Mouse (Mus musculus) neural tube, embryonic 13.5 days (tissue): ENCODE data around the gene Glyctk. TPM values are rescaled to one million over a fixed set of nuclear protein-coding genes. Genes with fewer than 3 reads are reported as not detected.

Experiments used
- ATAC-seq: fragments of 200-750 bp; cut with Nextera tagmentation; 2 replicates; pipeline ENCODE4 v1.8.0; 2017; ENCODE audit warnings: low read depth, mild to moderate bottlenecking, moderate TSS enrichment, moderate library complexity
- H3K27ac ChIP-seq: fragments of 300-500 bp; sonication (generic); replicated peaks from 2 replicates; pipeline ENCODE4 v1.5.1; 2015; ENCODE audit warnings: moderate library complexity, mild to moderate bottlenecking, inconsistent platforms
- H3K27me3 ChIP-seq: fragments of 300-500 bp; sonication (generic); 2 replicates; pipeline ENCODE4 v1.6.1; 2015; ENCODE audit warnings: mild to moderate bottlenecking, inconsistent platforms
- H3K36me3 ChIP-seq: fragments of 300-500 bp; sonication (generic); 2 replicates; pipeline ENCODE4 v1.6.1; 2015; ENCODE audit warnings: mild to moderate bottlenecking, inconsistent platforms
- H3K4me1 ChIP-seq: fragments of 300-500 bp; sonication (generic); replicated peaks from 2 replicates; pipeline ENCODE4 v1.6.1; 2015; ENCODE audit warnings: inconsistent platforms
- H3K4me2 ChIP-seq: fragments of 300-500 bp; sonication (generic); 2 replicates; pipeline ENCODE4 v1.6.1; 2015; ENCODE audit warnings: inconsistent platforms, mild to moderate bottlenecking, moderate library complexity
- H3K4me3 ChIP-seq: fragments of 300-500 bp; sonication (generic); 2 replicates; pipeline ENCODE4 v1.5.1; 2015; ENCODE audit warnings: mild to moderate bottlenecking, inconsistent platforms
- H3K9ac ChIP-seq: fragments of 300-500 bp; sonication (generic); 2 replicates; pipeline ENCODE4 v1.6.1; 2015; ENCODE audit warnings: moderate library complexity, mild to moderate bottlenecking, inconsistent platforms
- H3K9me3 ChIP-seq: fragments of 300-500 bp; sonication (generic); 2 replicates; pipeline ENCODE4 v1.6.1; 2016; ENCODE audit warnings: inconsistent platforms
- WGBS: fragments of 180-500 bp; shearing (Covaris S2); methylation state at CpG from one replicate; pipeline ENCODE4 v1.1.7; 2015; 5-methylcytosine and 5-hydroxymethylcytosine counted together
- polyA plus RNA-seq: library from polyadenylated mRNA; unstranded; fragments of >200 nt; fragmentation: Nextera tagmentation; extraction: Ambion mirVana; gene quantifications from 2 replicates; pipeline ENCODE4 v1.2.1, GENCODE M21; 2015

Glyctk gene
- 4.9 and 5.1 TPM in 2 replicates for polyA plus RNA-seq

DNA sequence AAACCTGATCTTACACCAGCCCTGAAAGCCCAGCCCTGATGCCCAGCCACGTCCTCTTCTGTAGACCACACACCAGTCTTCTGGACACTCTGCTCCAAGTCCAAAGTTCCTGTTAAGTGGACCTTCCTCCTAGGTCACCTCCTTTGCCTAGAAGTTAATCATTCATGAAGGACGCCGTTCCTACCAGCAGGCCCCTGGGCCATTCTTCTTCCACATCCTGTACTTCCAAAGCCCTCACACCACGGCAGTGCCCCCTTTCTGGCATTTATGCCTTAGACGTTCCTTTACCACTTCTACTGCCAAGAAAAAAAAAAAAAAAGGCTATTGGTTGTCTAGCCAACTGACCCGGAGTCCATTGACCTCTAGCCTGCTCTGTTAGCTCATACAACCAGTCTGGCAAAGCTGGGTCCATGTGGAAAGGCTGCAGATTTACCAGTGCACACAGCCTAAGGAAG lies at the start of gene Glyctk:
Gene Glyctk (minus strand): TSS at position 102 of the 455 bp plus-strand sequence.
- H3K9me3 ChIP-seq = no peaks in the 10 kb centered on the region
- peaks cover 37% of the 10 kb centered on the region for H3K4me1 ChIP-seq
- ATAC-seq = no peak
- H3K36me3 ChIP-seq = peaks cover 13% of the 10 kb centered on the region
- H3K27me3 ChIP-seq = no peaks in the 10 kb centered on the region
- 78% methylated on average over 6 of the region's 6 CpGs for WGBS
- peak within 1 kb of the TSS; percentile 46; the same call in 1 of the 2 replicates for H3K27ac ChIP-seq
- no peak within 1 kb of the TSS for H3K9ac ChIP-seq
- H3K4me2 ChIP-seq = no peak within 1 kb of the TSS
- no peak within 1 kb of the TSS for H3K4me3 ChIP-seq

- Histone ChIP-seq H3K4me3 (no peak overlapping the region), H3K36me3 (peaks cover 17% of the 10 kb centered on the region; the same call in 1 of the 2 replicates), H3K4me2 (no peak overlapping the region), H3K9me3 (no peaks in the 10 kb centered on the region), H3K27me3 (no peaks in the 10 kb centered on the region), H3K27ac (no peak overlapping the region), H3K9ac (no peak overlapping the region), H3K4me1 (peaks cover 54% of the 10 kb centered on the region)
- no peak for ATAC-seq
- 80% methylated on average over 2 of the region's 2 CpGs for WGBS
Observed at GRCm38 (mm10) chr9:106206515-106206914, 48.6 kb upstream of the Glyctk start.

DNA sequence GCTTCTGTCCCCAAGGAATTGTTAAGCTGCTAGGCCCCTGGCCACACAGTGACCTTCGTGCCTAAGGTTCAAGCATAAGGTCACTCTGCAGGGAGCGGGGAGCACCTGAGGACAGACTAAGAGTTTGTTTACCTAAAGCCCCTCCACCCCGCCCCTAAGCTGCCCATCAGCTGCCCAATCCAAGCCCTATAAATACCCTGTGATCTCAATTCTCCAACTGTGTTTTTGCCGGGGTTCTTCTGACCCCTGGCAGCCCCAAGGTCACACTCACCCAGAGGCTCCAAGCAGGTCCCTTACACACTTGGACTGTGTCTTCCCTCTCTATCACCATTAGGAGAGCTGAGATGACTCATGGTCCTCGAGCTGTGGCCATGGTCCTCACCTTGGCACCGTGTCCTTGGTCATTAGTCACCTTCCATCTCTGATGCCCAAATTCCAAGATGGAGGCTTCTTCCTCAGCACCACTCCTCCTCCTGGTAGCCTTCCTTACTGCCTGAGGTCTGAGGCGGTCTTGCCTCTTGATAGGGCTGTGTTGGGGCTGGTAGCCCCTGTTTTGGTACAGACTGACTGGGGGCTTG lies 47.9 kb upstream of the Glyctk start:
- Histone ChIP-seq H3K27ac (no peak overlapping the region), H3K36me3 (peaks cover 17% of the 10 kb centered on the region; the same call in 1 of the 2 replicates), H3K4me1 (peaks cover 47% of the 10 kb centered on the region), H3K27me3 (no peaks in the 10 kb centered on the region), H3K4me3 (no peak overlapping the region), H3K4me2 (no peak overlapping the region), H3K9ac (no peak overlapping the region), H3K9me3 (no peaks in the 10 kb centered on the region)
- 80% methylated on average over 7 of the region's 7 CpGs for WGBS
- no peak for ATAC-seq

DNA sequence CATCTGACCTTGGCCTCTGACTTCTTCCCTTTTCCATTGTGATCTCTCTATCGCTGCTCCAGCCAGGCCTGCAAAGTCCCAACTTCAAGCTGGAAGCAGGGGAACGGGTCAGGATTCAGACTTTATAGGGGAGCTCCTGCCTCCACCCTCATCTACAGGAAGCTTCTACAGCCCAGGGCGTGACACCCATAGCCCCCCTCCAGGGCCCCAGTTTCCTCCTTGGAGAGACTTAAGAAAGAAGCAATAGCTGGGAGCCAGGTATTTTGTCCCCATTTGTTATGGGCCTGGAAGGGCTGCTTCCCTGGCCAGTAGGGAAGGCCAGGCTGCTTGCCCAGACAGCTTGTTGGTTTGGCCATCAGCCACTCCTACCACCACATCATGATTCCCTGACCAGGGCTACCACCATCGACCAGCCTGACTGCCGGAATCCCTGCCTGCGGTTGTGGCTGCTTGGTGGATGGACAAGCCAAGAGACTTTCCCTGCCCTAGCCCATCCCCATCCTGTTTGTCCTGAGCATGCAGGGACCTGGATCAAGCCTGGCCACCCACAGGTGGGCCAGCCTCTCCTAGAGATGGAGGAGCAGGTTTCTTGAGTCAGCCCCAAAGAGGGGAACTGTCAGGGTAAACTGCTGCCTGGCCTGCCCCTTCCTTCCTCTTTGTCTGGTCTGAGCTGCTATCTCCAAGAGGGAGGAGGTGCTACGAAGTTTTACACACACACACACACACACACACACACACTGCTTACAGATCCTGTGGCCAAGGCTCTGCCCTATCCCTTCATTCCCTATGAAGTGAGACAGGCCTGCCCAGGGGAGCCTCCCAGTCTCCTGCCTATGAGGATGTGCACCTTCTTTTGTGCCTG lies 46.3 kb upstream of the Glyctk start:
- H3K36me3 ChIP-seq = peaks cover 13% of the 10 kb centered on the region; the same call in 1 of the 2 replicates
- no peaks in the 10 kb centered on the region for H3K27me3 ChIP-seq
- ATAC-seq = no peak
- no peak overlapping the region; the same call in 1 of the 2 replicates for H3K27ac ChIP-seq
- H3K4me2 ChIP-seq = peak overlapping the region; percentile 77
- H3K4me3 ChIP-seq = peak overlapping the region; percentile 71
- H3K4me1 ChIP-seq = peaks cover 55% of the 10 kb centered on the region
- H3K9me3 ChIP-seq = no peaks in the 10 kb centered on the region
- H3K9ac ChIP-seq = peak overlapping the region; percentile 86
- 76% methylated on average over 7 of the region's 7 CpGs for WGBS

- H3K27me3 ChIP-seq = no peaks in the 10 kb centered on the region
- H3K36me3 ChIP-seq = 0 out of 2 replicates have a peak, but pooled peaks cover 2% of the 10 kb centered on the region
- peaks cover 59% of the 10 kb centered on the region for H3K4me1 ChIP-seq
- H3K4me2 ChIP-seq = peak within 1 kb of the TSS; percentile 77
- WGBS = under 1% methylated on average over 61 of the region's 61 CpGs
- peak within 1 kb of the TSS; percentile 79 for H3K27ac ChIP-seq
- peak within 1 kb of the TSS; percentile 86 for H3K9ac ChIP-seq
- peak within 1 kb of the TSS; percentile 71 for H3K4me3 ChIP-seq
- no peaks in the 10 kb centered on the region for H3K9me3 ChIP-seq
- peak; percentile 82 for ATAC-seq
Observed at GRCm38 (mm10) chr9:106202819-106203636, 45.1 kb upstream of the Glyctk start, which contains the start of gene Twf2. Twf2 (plus strand) TSS chr9:106203108.

- 82% methylated on average over 3 of the region's 3 CpGs for WGBS
Observed at GRCm38 (mm10) chr9:106201895-106202294, 44.0 kb upstream of the Glyctk start.

GRCm38 (mm10) chr9:106199535-106200272 lies 41.8 kb upstream of the Glyctk start, which contains the start of gene Ppm1m:
Ppm1m (minus strand) TSS chr9:106199746.
- Histone ChIP-seq H3K4me2 (peak within 1 kb of the TSS; percentile 65), H3K9ac (peak within 1 kb of the TSS; percentile 78), H3K9me3 (no peaks in the 10 kb centered on the region), H3K4me1 (peaks cover 43% of the 10 kb centered on the region), H3K4me3 (peak within 1 kb of the TSS; percentile 53), H3K36me3 (no peaks in the 10 kb centered on the region; the same call in 1 of the 2 replicates), H3K27me3 (no peaks in the 10 kb centered on the region), H3K27ac (no peak within 1 kb of the TSS)
- 42% methylated on average over 18 of the region's 18 CpGs for WGBS
- ATAC-seq = no peak; the same call in 1 of the 2 replicates

More at GRCm38 (mm10) chr9:106201895-106202294, 44.0 kb upstream of the Glyctk start:
- H3K4me2 ChIP-seq = peak overlapping the region; percentile 77; the same call in 1 of the 2 replicates
- H3K27ac ChIP-seq = no peak overlapping the region
- no peaks in the 10 kb centered on the region for H3K36me3 ChIP-seq
- peaks cover 56% of the 10 kb centered on the region for H3K4me1 ChIP-seq
- H3K27me3 ChIP-seq = no peaks in the 10 kb centered on the region
- ATAC-seq = no peak
- H3K9ac ChIP-seq = peak overlapping the region; percentile 86; the same call in 1 of the 2 replicates
- no peaks in the 10 kb centered on the region for H3K9me3 ChIP-seq
- peak overlapping the region; percentile 71; the same call in 1 of the 2 replicates for H3K4me3 ChIP-seq

- peak overlapping the region; percentile 53 for H3K4me3 ChIP-seq
- H3K36me3 ChIP-seq = no peaks in the 10 kb centered on the region; the same call in 1 of the 2 replicates
- H3K9me3 ChIP-seq = no peaks in the 10 kb centered on the region
- peaks cover 36% of the 10 kb centered on the region for H3K4me1 ChIP-seq
- H3K27me3 ChIP-seq = no peaks in the 10 kb centered on the region
- H3K27ac ChIP-seq = no peak overlapping the region
- H3K9ac ChIP-seq = peak overlapping the region; percentile 78
- under 1% methylated on average over 45 of the region's 51 CpGs for WGBS
- H3K4me2 ChIP-seq = peak overlapping the region; percentile 65
- peak; percentile 6; the same call in 1 of the 2 replicates for ATAC-seq
Observed at GRCm38 (mm10) chr9:106198962-106199458, 41.1 kb upstream of the Glyctk start.

GRCm38 (mm10) chr9:106197732-106198131 lies 39.8 kb upstream of the Glyctk start:
- WGBS = 83% methylated on average over 9 of the region's 9 CpGs
- Histone ChIP-seq H3K36me3 (peaks cover 9% of the 10 kb centered on the region), H3K9ac (no peak overlapping the region), H3K27ac (no peak overlapping the region), H3K9me3 (no peaks in the 10 kb centered on the region), H3K4me1 (peaks cover 26% of the 10 kb centered on the region), H3K4me3 (no peak overlapping the region), H3K27me3 (no peaks in the 10 kb centered on the region), H3K4me2 (0 out of 2 replicates have a peak overlapping the region, but pooled peaks have one; percentile 65)
- ATAC-seq = no peak

GRCm38 (mm10) chr9:106197081-106197713 lies 39.3 kb upstream of the Glyctk start:
- no peaks in the 10 kb centered on the region for H3K27me3 ChIP-seq
- peaks cover 24% of the 10 kb centered on the region for H3K4me1 ChIP-seq
- WGBS = 74% methylated on average over 3 of the region's 3 CpGs
- ATAC-seq = no peak
- H3K27ac ChIP-seq = no peak overlapping the region
- H3K4me2 ChIP-seq = no peak overlapping the region
- no peak overlapping the region for H3K4me3 ChIP-seq
- H3K9ac ChIP-seq = no peak overlapping the region
- no peaks in the 10 kb centered on the region for H3K9me3 ChIP-seq
- peaks cover 13% of the 10 kb centered on the region for H3K36me3 ChIP-seq
